Mouse (Mus musculus): ENCODE results near the gene Smarca5. TPM values are rescaled to one million over a fixed set of nuclear protein-coding genes. Genes with fewer than 3 reads are reported as not detected.

Gene Smarca5
- polyA plus RNA-seq, 1 experiment: 8.6 TPM

GRCm38 (mm10) chr8:80732326-80732725 is 7.0 kb downstream of the Smarca5 start:
- no peak overlapping the region for H3K27ac ChIP-seq (ENCODE audit: control insufficient read depth, insufficient read depth, low read depth, low read length)
- no peaks in the 10 kb centered on the region for H3K27me3 ChIP-seq (ENCODE audit: control insufficient read depth, insufficient read depth, low read length)
- no peak overlapping the region for H3K4me3 ChIP-seq (ENCODE audit: control insufficient read depth, low read depth, low read length)
- no peaks in the 10 kb centered on the region for H3K4me1 ChIP-seq (ENCODE audit: control insufficient read depth, insufficient read depth, low read length)
- peaks cover 4% of the 10 kb centered on the region for H3K36me3 ChIP-seq (ENCODE audit: control insufficient read depth, insufficient read depth, low read length)
- TF ChIP-seq POLR2A (IDR thresholded peaks at IDR 0.05; ENCODE audit: control insufficient read depth, low read depth, low read length) (no peak), CTCF (IDR thresholded peaks at IDR 0.05; ENCODE audit: control insufficient read depth, insufficient read depth, insufficient replicate concordance, low read depth, low read length) (no peak)

- Histone ChIP-seq H3K27ac (ENCODE audit: control insufficient read depth, insufficient read depth, low read depth, low read length) (no peak overlapping the region), H3K4me3 (ENCODE audit: control insufficient read depth, low read depth, low read length) (no peak overlapping the region), H3K27me3 (ENCODE audit: control insufficient read depth, insufficient read depth, low read length) (no peaks in the 10 kb centered on the region), H3K4me1 (ENCODE audit: control insufficient read depth, insufficient read depth, low read length) (no peaks in the 10 kb centered on the region), H3K36me3 (ENCODE audit: control insufficient read depth, insufficient read depth, low read length) (no peaks in the 10 kb centered on the region)
- no peak for TF ChIP-seq CTCF (IDR thresholded peaks at IDR 0.05; ENCODE audit: control insufficient read depth, insufficient read depth, insufficient replicate concordance, low read depth, low read length)
- TF ChIP-seq POLR2A (IDR thresholded peaks at IDR 0.05; ENCODE audit: control insufficient read depth, low read depth, low read length): no peak
Observed at GRCm38 (mm10) chr8:80714461-80714860, 24.8 kb downstream of the Smarca5 start.

DNA sequence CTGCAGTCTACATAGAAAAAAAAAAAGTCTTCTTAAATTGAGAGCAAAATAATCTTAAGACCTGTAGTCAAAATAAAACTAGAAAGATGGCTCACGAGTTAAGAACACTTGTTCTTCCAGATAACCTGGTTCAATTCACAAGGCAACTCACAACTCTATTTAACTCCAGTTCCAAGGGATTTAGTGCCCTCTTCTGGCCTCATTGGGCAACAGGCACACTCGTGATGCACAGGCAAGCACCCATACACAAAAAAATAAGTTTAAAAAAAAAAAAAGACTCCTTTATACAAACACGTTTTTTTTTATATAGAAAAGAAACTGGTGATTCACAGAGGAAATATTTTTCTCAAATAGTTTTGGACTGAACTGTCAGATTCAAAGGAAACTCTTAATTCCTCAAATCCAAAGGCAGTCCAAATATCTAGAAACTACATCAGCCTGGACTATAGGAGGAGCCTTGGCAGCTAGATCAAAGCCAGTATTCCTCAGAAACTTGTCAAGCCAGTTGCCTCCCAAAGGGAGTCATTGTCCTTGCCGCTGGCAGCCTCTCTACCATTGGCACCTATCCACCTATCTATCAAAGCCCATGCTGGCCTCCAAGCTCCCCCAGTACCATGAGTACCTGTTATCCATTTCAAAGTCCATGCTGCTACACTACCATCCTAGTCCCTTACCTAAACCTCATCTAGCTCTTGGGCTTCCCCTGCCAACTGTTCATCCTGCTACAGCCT is 28.5 kb downstream of the Smarca5 start:
- Histone ChIP-seq H3K27ac (ENCODE audit: control insufficient read depth, insufficient read depth, low read depth, low read length) (no peak overlapping the region), H3K4me3 (ENCODE audit: control insufficient read depth, low read depth, low read length) (no peak overlapping the region), H3K27me3 (ENCODE audit: control insufficient read depth, insufficient read depth, low read length) (no peaks in the 10 kb centered on the region), H3K4me1 (ENCODE audit: control insufficient read depth, insufficient read depth, low read length) (no peaks in the 10 kb centered on the region), H3K36me3 (ENCODE audit: control insufficient read depth, insufficient read depth, low read length) (no peaks in the 10 kb centered on the region; the same call in 1 of the 2 replicates)
- no peak for TF ChIP-seq POLR2A (IDR thresholded peaks at IDR 0.05; ENCODE audit: control insufficient read depth, low read depth, low read length)
- no peak for TF ChIP-seq CTCF (IDR thresholded peaks at IDR 0.05; ENCODE audit: control insufficient read depth, insufficient read depth, insufficient replicate concordance, low read depth, low read length)

DNA sequence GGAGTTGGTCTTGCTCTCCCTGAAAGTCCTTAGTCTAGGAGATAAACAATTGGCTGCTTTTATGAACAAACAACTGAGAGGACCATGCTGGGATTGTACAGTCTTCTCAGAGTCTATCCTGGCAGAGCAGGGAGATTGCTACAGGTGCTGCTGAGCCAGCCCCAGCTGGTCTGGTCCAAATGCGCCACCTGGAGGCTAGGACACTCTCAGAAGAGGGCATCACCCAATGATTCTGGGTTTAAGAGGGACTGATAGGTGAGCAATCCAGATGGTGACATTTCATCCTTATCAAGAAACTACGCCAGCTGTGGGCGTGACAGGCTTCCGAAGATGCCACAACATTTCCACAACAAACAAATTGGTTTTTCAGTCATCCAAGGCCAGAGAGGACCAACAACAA is 51.2 kb downstream of the Smarca5 start:
- Histone ChIP-seq H3K27ac (ENCODE audit: control insufficient read depth, insufficient read depth, low read depth, low read length) (no peak overlapping the region), H3K36me3 (ENCODE audit: control insufficient read depth, insufficient read depth, low read length) (no peaks in the 10 kb centered on the region), H3K4me3 (ENCODE audit: control insufficient read depth, low read depth, low read length) (no peak overlapping the region), H3K4me1 (ENCODE audit: control insufficient read depth, insufficient read depth, low read length) (peaks cover 3% of the 10 kb centered on the region; the same call in 1 of the 2 replicates), H3K27me3 (ENCODE audit: control insufficient read depth, insufficient read depth, low read length) (no peaks in the 10 kb centered on the region)
- peak; percentile 38; the same call in 1 of the 2 replicates for TF ChIP-seq CTCF (IDR thresholded peaks at IDR 0.05; ENCODE audit: control insufficient read depth, insufficient read depth, insufficient replicate concordance, low read depth, low read length)
- TF ChIP-seq POLR2A (IDR thresholded peaks at IDR 0.05; ENCODE audit: control insufficient read depth, low read depth, low read length): no peak

DNA sequence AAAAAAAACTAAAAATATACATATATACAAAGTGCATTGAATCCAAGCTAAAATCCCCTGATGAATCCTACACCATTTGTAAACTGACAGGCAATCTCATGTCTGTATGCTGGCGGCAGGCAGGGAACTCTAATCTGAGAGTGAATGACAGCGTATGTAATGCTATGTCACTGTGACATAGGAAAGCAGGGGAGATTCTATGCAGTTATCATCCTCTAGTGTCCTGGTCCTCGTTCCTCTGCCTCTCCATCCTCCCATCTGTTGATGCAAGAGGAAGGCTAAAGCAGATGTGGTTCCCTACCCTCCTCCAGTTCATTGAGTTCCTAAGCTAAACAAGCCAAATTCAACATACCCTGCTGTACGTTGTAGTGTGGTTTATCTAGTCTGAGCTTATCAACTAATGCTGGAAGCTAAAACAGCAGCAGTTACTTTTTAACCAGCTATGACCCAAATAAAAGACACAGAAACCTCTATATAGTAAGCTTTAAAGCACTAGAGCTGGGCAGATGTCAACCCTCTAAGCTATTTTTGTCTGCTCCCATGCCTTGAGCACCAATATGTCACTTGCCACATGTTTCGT is 55.5 kb downstream of the Smarca5 start:
- H3K36me3 ChIP-seq (ENCODE audit: control insufficient read depth, insufficient read depth, low read length): no peaks in the 10 kb centered on the region
- TF ChIP-seq POLR2A (IDR thresholded peaks at IDR 0.05; ENCODE audit: control insufficient read depth, low read depth, low read length) (no peak), CTCF (IDR thresholded peaks at IDR 0.05; ENCODE audit: control insufficient read depth, insufficient read depth, insufficient replicate concordance, low read depth, low read length) (no peak)
- no peaks in the 10 kb centered on the region for H3K27me3 ChIP-seq (ENCODE audit: control insufficient read depth, insufficient read depth, low read length)
- H3K4me1 ChIP-seq (ENCODE audit: control insufficient read depth, insufficient read depth, low read length): peaks cover 3% of the 10 kb centered on the region; the same call in 1 of the 2 replicates
- no peak overlapping the region for H3K27ac ChIP-seq (ENCODE audit: control insufficient read depth, insufficient read depth, low read depth, low read length)
- no peak overlapping the region for H3K4me3 ChIP-seq (ENCODE audit: control insufficient read depth, low read depth, low read length)

DNA sequence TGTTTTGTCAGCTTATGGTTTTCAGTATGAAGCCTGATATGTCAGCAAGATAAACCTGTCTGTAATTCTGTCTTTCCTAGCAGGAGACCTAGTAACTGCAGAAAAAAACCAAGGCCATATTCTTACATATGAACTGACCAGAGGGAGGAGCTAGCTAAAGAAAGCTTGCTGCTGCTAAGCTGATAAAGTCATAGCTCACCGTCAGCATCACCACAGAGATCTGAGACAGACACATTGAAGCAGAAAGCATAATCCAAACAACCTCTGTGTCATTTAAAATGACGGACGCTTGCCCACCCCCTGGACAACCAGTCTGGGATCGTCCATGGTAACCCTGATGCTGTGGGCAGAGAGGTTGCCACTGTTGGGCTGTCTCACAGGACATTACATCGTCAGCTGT is 56.7 kb downstream of the Smarca5 start:
- peaks cover 3% of the 10 kb centered on the region; the same call in 1 of the 2 replicates for H3K4me1 ChIP-seq (ENCODE audit: control insufficient read depth, insufficient read depth, low read length)
- no peak for TF ChIP-seq CTCF (IDR thresholded peaks at IDR 0.05; ENCODE audit: control insufficient read depth, insufficient read depth, insufficient replicate concordance, low read depth, low read length)
- no peak for TF ChIP-seq POLR2A (IDR thresholded peaks at IDR 0.05; ENCODE audit: control insufficient read depth, low read depth, low read length)
- no peaks in the 10 kb centered on the region for H3K36me3 ChIP-seq (ENCODE audit: control insufficient read depth, insufficient read depth, low read length)
- no peak overlapping the region for H3K4me3 ChIP-seq (ENCODE audit: control insufficient read depth, low read depth, low read length)
- H3K27ac ChIP-seq (ENCODE audit: control insufficient read depth, insufficient read depth, low read depth, low read length): no peak overlapping the region
- H3K27me3 ChIP-seq (ENCODE audit: control insufficient read depth, insufficient read depth, low read length): no peaks in the 10 kb centered on the region

DNA sequence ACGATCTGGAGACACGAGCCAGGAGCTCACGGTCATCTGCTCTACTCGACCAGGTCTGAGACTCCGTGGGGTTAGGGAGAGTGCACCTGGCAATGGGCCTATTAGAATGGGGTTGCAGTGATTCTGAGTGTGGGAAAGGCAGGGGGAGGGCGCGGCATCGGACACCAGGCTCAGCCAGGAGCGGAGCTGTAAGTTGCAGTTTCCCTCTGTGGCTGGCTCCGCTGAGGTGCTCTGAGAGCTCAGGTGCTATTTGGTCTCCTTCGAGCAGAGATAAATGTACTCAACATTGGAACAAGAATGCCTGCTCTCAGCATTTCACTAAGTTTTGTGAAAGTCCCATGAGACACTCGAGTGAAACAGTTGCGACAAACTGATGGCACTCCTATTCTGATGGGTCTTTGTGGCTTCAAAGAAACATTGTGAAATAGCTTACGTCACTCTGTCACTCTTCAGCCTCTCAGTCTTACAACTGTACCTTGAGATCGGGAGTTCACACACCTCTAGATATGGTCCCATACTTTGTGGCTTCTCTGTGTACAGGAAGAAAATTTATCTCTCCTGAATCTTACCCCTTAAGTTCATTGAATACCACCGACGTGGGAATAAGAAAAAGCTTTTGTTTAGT is 69.9 kb downstream of the Smarca5 start:
- H3K27ac ChIP-seq (ENCODE audit: control insufficient read depth, insufficient read depth, low read depth, low read length): no peak overlapping the region
- no peak overlapping the region for H3K4me3 ChIP-seq (ENCODE audit: control insufficient read depth, low read depth, low read length)
- no peaks in the 10 kb centered on the region for H3K27me3 ChIP-seq (ENCODE audit: control insufficient read depth, insufficient read depth, low read length)
- H3K36me3 ChIP-seq (ENCODE audit: control insufficient read depth, insufficient read depth, low read length): no peaks in the 10 kb centered on the region
- peaks cover 3% of the 10 kb centered on the region for H3K4me1 ChIP-seq (ENCODE audit: control insufficient read depth, insufficient read depth, low read length)
- no peak for TF ChIP-seq POLR2A (IDR thresholded peaks at IDR 0.05; ENCODE audit: control insufficient read depth, low read depth, low read length)
- TF ChIP-seq CTCF (IDR thresholded peaks at IDR 0.05; ENCODE audit: control insufficient read depth, insufficient read depth, insufficient replicate concordance, low read depth, low read length): no peak
